Mouse (Mus musculus) hematopoietic multipotent progenitor cell, adult 10-12 weeks (in vitro differentiated cells): ENCODE measurements around the gene Nup155. TPM values are rescaled to one million over a fixed set of nuclear protein-coding genes. Genes with fewer than 3 reads are reported as not detected.

Source experiments
- polyA plus RNA-seq: library from polyadenylated mRNA; stranded (reverse); fragments of >175 nt; gene quantifications from 2 replicates; pipeline ENCODE4 v1.2.3, GENCODE M21; 2012; ENCODE audit warnings: low replicate concordance

The Nup155 gene
- 0.94 and 2.5 TPM in 2 replicates for polyA plus RNA-seq

DNA sequence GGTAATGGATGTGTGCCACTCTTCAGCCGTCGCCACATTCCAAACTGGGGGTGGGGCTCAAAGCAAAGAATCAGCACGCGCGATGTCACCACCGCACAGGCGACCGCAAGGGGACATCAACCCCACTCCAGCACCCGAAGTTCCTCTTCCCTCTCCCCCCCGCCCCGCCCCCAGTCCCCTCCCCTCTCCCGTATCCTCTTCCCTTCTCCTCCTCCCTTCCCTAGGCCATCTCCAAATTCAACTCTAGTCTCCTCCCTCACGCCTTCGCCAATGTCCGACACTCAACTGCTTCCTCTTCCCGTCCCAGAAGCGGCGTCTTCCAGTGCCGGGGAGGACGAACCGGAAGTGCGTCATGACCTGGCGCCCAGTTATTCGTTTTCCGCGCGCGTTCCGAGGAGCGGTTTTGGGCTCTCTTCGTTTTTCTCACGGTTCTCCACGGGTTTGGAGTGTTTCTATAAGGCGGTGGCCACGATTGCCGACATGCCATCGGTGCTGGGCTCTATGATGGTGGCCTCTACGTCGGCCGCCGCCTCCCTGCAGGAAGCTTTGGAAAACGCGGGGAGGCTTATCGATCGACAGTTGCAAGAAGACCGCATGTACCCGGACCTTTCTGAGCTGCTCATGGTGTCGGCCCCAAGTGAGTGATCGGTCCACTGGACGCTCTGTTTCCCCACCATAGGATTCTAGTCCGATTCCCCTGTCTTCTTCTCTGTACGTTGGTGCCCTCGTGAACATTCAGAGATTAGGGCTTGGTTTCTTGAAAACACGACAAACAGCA is at the start of gene Nup155:
Nup155 (plus strand) TSS at position 308 of the 778 bp plus-strand sequence.

DNA sequence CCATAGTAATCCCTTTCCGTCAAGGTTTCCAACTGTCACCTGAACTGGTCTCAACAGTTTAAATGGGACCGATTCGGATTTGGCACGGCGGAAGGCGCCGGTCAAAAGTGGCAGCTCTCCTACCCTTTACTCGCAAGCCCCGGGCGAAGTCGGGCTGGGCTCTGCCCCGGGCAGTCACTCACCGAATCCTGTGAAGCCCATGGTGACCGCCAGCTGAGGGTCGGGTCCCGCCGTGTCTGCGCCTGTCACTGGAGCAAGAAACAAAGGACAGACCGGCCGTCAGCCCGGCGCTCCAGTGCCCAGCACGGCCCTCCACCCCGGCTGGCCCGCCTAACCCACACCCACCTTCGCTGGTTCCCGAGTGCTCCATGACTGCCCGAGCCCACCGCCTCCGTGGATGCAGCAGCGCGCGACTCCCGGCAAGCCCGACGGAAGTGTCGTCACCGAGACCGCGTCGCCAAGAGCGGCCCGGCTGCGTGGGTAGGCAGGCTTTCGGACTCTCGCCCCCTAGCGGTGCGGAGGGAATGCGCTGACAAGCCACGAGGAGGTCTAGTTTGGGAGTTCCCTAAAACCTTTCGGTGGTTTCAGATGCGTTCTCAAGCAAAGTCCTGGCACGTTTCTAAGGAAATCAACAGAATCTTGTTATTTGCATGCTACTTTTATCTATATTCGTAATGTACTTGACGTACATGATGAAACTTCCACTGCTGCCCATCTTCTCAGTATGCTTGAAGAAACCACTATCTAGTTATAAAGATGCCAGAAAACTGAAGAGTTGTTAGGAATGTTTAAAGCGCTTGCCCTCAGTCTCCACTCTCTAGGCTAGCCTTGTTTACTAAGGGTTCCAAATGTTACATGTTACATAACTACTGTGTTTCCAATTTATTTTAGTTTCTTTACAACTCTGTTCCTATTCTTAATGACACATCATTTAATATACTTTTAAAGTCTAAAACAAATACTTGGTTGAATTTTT is 10.0 kb upstream of the Nup155 start, which contains the start of gene Wdr70:
Wdr70 (minus strand) TSS at position 436 of the 976 bp plus-strand sequence.

DNA sequence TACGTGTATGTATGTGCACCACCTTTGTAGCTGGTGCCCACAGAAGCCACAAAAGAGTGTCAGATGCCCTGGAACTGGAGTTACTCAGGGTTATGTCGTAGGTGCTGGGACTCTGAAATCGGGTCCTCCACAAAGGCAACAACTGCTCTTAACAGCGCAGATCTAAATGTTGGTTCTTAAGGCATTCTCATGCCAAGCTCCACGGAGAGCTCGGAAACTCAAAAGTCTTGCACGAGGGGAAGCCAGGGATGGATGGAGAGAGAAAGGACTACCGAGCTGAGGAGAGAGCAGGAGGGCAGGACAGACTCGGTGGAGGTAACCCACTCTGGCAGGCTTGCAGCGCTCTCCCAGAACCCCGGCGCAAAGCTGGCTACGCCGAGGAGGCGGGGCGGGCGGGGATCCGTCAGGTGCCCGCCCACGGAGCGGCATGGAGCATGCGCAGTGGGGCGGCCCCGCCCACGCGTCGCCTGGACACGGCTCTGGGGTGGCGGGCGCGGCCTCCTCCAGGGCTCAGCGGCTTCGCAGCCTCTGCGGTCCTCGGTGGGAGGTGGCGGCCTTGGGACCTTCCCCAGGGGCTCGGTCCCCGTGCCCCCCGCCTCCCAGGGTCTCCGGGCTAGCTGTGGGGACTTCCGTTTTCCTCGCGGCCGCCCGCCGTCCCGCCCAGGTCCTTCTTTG is 59.7 kb downstream of the Nup155 start, which contains the start of gene Cplane1:
Cplane1 (plus strand) TSS at position 516 of the 675 bp plus-strand sequence.

Other genes starting within 250 kb of the Nup155 start
- 17.7 and 37.5 TPM in 2 replicates for gene Wdr70, start 10.1 kb upstream of the Nup155 start, polyA plus RNA-seq
- 2.4 and 2.8 TPM in 2 replicates for gene Cplane1, start 59.8 kb downstream of the Nup155 start, polyA plus RNA-seq